Mouse (Mus musculus) liver, adult 2 months (tissue): ENCODE measurements around the gene Acsl6.

ENCODE experiments used
- CTCF ChIP-seq: fragments of 200-500 bp; IDR thresholded peaks from 2 replicates; pipeline ENCODE4 v1.5.1; 2011; ENCODE audit warnings: low read depth, low read length, control low read depth
- POLR2A ChIP-seq: fragments of 200-500 bp; IDR thresholded peaks from 2 replicates; pipeline ENCODE4 v1.6.1; 2011; ENCODE audit warnings: low read length, control low read depth; ENCODE audit not compliant: insufficient read depth; ENCODE audit errors: extremely low read depth

DNA sequence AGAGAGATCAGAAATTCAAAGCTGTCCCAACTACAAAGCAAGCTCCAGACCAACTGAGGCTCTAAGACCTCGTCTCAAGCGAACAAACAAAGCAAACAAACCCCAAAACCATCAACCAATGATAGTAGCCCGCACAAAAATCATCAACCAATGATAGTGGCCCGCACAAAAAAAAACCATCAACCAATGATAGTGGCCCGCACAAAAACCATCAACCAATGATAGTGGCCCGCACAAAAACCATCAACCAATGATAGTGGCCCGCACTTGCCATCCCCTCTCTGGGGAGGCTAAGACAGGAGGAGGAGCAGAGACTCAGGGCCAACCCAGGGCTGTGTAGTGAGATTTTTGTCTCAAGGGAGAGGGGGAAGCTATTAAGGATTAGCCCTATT, 52.0 kb downstream of the Acsl6 start:
- TF ChIP-seq POLR2A (no peak), CTCF (no peak)
